Mouse (Mus musculus) lung, embryonic 14.5 days (tissue): ENCODE data around the gene Olfr1412. TPM values are rescaled to one million over a fixed set of nuclear protein-coding genes. Genes with fewer than 3 reads are reported as not detected.

ENCODE experiments used
- ATAC-seq: fragments of 200-750 bp; cut with Nextera tagmentation; 2 replicates; pipeline ENCODE4 v1.8.0; 2017; ENCODE audit warnings: mild to moderate bottlenecking, moderate TSS enrichment, moderate library complexity; ENCODE audit not compliant: insufficient read depth
- DNase-seq: peaks from one replicate; pipeline ENCODE4 v3.0.0-alpha.2; 2015
- H3K27ac ChIP-seq: fragments of 300-500 bp; sonication (generic); 2 replicates; pipeline ENCODE4 v1.5.1; 2014; ENCODE audit warnings: low read depth, mild to moderate bottlenecking, moderate library complexity
- H3K27me3 ChIP-seq: fragments of 300-500 bp; sonication (generic); 2 replicates; pipeline ENCODE4 v1.6.1; 2014; ENCODE audit warnings: low read length, control low read depth; ENCODE audit not compliant: insufficient read depth
- H3K36me3 ChIP-seq: fragments of 300-500 bp; sonication (generic); 2 replicates; pipeline ENCODE4 v1.6.1; 2014; ENCODE audit warnings: control low read depth; ENCODE audit not compliant: insufficient read depth
- H3K4me1 ChIP-seq: fragments of 300-500 bp; sonication (generic); 2 replicates; pipeline ENCODE4 v1.6.1; 2014; ENCODE audit warnings: antibody characterized with exemption, control low read depth; ENCODE audit not compliant: insufficient read depth
- H3K4me2 ChIP-seq: fragments of 300-500 bp; sonication (generic); 2 replicates; pipeline ENCODE4 v1.6.1; 2014; ENCODE audit warnings: mild to moderate bottlenecking
- H3K4me3 ChIP-seq: fragments of 300-500 bp; sonication (generic); 2 replicates; pipeline ENCODE4 v1.5.1; 2014; ENCODE audit warnings: low read depth, low read length
- H3K9ac ChIP-seq: fragments of 300-500 bp; sonication (generic); 2 replicates; pipeline ENCODE4 v1.6.1; 2014
- H3K9me3 ChIP-seq: fragments of 300-500 bp; sonication (generic); 2 replicates; pipeline ENCODE4 v1.6.1; 2016; ENCODE audit warnings: low read depth, low read length, control low read depth
- CTCF ChIP-seq: IDR thresholded peaks from 2 replicates; pipeline ENCODE4 v1.5.1; 2016; ENCODE audit warnings: antibody characterized with exemption, low read depth
- WGBS: fragments of 180-500 bp; shearing (Covaris S2); extraction: QIAGEN DNeasy Blood & Tissue Kit; methylation state at CpG from one replicate; pipeline ENCODE4 v1.1.7; 2014; 5-methylcytosine and 5-hydroxymethylcytosine counted together
- polyA plus RNA-seq: library from polyadenylated mRNA; unstranded; fragments of >200 nt; fragmentation: Nextera tagmentation; extraction: Ambion mirVana; gene quantifications from 2 replicates; pipeline ENCODE4 v1.2.1, GENCODE M21; 2014

Gene Olfr1412
- polyA plus RNA-seq, result not detected in 2 replicates

DNA sequence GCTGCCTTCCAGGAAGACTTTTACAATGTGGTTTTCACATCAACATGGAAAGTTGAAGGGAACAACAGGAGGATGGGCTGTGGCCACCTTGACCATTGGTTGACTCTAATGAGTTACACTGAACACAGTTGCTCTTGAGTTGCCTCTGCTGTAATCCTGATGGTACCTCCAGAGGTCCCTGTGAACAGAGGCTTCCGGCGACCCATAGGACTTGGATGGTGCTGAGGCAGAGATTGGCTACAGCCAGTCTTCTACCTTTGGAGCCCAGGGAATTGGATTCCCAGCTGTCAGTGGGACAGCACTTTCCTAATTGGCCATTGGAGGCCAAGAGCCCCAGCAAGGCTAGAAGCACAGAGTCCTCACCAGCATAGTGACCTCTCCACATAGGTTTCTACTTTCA, at the start of gene Olfr1412:
Gene Olfr1412 (plus strand): TSS at position 301 of the 400 bp plus-strand sequence.
- Histone ChIP-seq H3K36me3 (no peaks in the 10 kb centered on the region), H3K27me3 (no peaks in the 10 kb centered on the region), H3K4me2 (no peak within 1 kb of the TSS), H3K4me1 (no peaks in the 10 kb centered on the region), H3K4me3 (no peak within 1 kb of the TSS), H3K27ac (no peak within 1 kb of the TSS), H3K9me3 (no peaks in the 10 kb centered on the region), H3K9ac (no peak within 1 kb of the TSS)
- no peak for TF ChIP-seq CTCF
- ATAC-seq, result no peak
- WGBS, result 78% methylated on average over 2 of the region's 2 CpGs
- DNase-seq, result no peak

DNA sequence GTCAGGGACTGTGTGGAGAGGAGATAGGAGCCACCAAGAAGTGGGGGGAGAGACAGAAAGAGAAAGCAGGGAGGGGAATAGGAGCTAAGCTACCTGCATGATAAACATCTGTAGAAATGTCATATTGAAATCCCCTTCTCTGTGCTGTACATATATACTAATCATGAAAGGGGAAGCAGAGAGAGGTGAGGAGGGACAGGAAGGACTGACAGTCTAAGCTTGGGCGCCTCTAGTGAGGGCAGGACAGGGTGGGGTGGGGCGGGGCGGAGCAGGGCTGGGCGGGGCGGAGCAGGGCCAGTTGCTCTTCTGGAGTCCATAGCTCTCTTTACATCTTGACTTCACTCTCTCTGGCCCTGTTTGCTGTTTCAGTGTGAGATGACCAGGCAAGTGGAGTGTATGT, 48.6 kb upstream of the Olfr1412 start:
- ATAC-seq, result no peak
- Histone ChIP-seq H3K27ac (no peak overlapping the region), H3K9ac (no peak overlapping the region), H3K9me3 (no peaks in the 10 kb centered on the region), H3K27me3 (no peaks in the 10 kb centered on the region), H3K4me3 (no peak overlapping the region), H3K36me3 (no peaks in the 10 kb centered on the region), H3K4me2 (no peak overlapping the region), H3K4me1 (no peaks in the 10 kb centered on the region)
- no peak for TF ChIP-seq CTCF
- 28% methylated on average over 5 of the region's 5 CpGs for WGBS
- DNase-seq, result no peak

DNA sequence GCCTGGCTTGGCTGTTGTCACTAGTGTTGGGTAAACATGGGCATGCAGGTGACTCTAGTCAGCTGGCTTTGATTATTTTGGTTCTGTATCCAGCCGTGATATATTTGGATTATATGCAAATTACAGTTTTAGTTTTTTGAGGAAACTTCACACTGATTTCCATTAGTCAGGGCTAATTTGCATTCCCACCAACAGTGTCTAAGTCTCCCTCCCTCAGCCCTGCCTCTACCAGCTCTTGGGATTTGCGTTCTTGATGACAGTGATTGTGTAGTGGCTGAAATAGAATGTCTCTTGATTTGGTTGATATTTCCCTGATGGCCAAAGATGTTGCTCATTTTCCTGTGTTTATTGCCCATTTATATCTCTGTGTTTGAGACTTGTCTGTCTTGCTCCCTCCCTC, 46.5 kb upstream of the Olfr1412 start:
- DNase-seq, result no peak
- WGBS, result 35% methylated on average over 2 of the region's 2 CpGs

DNA sequence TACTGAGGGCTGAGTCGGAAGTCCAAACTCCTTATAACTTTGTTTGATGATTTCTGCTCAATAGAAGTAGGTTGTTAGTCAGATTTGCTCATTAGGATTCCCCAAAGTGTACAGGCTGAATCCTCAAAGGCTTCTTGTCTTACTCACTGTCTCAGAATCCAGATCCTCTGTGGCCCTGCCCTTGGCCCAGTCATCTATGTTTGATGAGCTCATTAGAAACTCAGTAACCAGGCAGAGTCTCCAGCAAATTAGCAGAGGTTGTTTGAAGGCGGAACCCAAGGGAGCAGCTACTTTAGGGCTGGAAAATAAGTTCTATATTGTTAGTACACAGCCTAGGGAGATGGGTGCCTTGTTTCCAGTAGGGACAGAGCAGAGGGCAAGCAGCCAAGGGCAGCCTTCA, 39.6 kb upstream of the Olfr1412 start:
- Histone ChIP-seq H3K9me3 (no peaks in the 10 kb centered on the region), H3K27ac (no peak overlapping the region), H3K9ac (no peak overlapping the region), H3K4me2 (no peak overlapping the region), H3K27me3 (no peaks in the 10 kb centered on the region), H3K4me3 (no peak overlapping the region), H3K36me3 (no peaks in the 10 kb centered on the region), H3K4me1 (no peaks in the 10 kb centered on the region)
- TF ChIP-seq CTCF, result no peak
- DNase-seq (no peak), ATAC-seq (no peak)
- 73% methylated on average over 2 of the region's 2 CpGs for WGBS

More for the DNA sequence above, 46.5 kb upstream of the Olfr1412 start:
- H3K27ac ChIP-seq, result no peak overlapping the region
- no peak overlapping the region for H3K4me3 ChIP-seq
- no peak for TF ChIP-seq CTCF
- no peaks in the 10 kb centered on the region for H3K36me3 ChIP-seq
- no peak for ATAC-seq
- no peaks in the 10 kb centered on the region for H3K9me3 ChIP-seq
- no peak overlapping the region for H3K9ac ChIP-seq
- H3K27me3 ChIP-seq, result no peaks in the 10 kb centered on the region
- H3K4me2 ChIP-seq, result no peak overlapping the region
- no peaks in the 10 kb centered on the region for H3K4me1 ChIP-seq

DNA sequence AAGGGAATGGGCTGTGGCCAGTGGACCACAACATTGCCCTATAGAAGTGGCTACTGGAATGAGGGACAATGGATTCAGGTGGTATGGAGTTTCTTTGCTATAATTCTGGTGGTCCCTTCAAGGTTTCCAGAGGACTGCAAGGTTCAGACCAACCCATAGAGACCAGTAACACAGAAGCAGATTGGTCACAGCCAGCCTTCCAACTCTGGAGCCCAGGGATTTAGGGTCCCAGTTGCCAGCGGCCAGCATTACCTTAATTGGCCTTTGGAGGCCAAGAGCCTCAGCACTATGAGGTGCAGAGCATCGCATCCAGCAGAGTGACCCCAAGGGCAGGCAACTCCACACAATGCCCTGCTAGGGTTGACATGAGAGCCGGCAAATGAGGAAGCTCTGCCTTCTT, 14.6 kb upstream of the Olfr1412 start, which contains the start of gene Olfr1413:
Gene Olfr1413 (plus strand): TSS at position 301 of the 400 bp plus-strand sequence.
- Histone ChIP-seq H3K4me3 (no peak within 1 kb of the TSS), H3K9ac (no peak within 1 kb of the TSS), H3K27ac (no peak within 1 kb of the TSS), H3K36me3 (no peaks in the 10 kb centered on the region), H3K4me1 (no peaks in the 10 kb centered on the region), H3K4me2 (no peak within 1 kb of the TSS), H3K27me3 (no peaks in the 10 kb centered on the region), H3K9me3 (no peaks in the 10 kb centered on the region)
- WGBS, result 73% methylated on average over 3 of the region's 3 CpGs
- no peak for TF ChIP-seq CTCF
- no peak for ATAC-seq
- no peak for DNase-seq

DNA sequence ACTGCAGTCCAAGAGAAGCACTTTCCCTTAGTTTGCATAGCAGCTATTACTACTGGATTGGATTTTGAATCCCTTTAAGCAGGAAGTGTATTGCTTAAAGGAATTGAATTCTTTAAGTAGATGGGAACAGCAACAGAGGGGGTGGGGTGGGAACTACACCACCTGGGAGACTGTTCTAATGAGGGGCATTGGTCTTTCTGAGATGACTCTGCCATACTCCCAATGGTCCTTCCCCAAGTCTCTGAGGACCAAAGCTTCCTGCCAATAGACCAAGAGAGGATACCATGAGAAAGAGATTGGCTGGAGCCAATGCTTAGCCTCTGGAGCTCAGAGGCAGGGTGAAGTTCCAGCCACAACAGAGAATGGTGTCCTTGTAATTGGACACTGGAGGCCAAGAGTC, 8.5 kb downstream of the Olfr1412 start, which contains the start of gene Olfr1411:
Gene Olfr1411 (plus strand): TSS at position 301 of the 400 bp plus-strand sequence.
- no peak within 1 kb of the TSS for H3K27ac ChIP-seq
- no peaks in the 10 kb centered on the region for H3K4me1 ChIP-seq
- DNase-seq (no peak), ATAC-seq (no peak)
- H3K4me2 ChIP-seq, result no peak within 1 kb of the TSS
- TF ChIP-seq CTCF, result no peak
- no peaks in the 10 kb centered on the region for H3K9me3 ChIP-seq
- no peaks in the 10 kb centered on the region for H3K27me3 ChIP-seq
- no peak within 1 kb of the TSS for H3K4me3 ChIP-seq
- H3K9ac ChIP-seq, result no peak within 1 kb of the TSS
- H3K36me3 ChIP-seq, result no peaks in the 10 kb centered on the region

DNA sequence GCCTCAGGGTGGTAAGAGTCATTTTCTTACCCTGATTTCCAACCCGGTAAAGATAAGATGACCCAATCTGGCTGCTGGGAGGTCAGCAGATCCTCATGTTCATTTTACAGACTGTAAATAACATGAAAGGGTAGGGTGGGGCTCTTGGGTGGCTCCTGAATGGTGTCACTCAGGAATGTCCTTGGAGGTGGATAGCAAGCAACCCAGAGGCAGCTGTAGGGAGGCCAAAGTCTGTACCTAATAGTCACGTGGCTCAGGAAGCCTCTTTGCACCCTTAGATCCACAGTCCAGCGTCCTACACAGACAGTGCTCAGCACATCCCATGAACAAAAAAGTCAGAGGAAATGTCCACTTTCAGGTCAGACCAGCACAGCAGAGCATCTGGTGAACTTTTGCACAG, 10.4 kb downstream of the Olfr1412 start:
- no peaks in the 10 kb centered on the region for H3K27me3 ChIP-seq
- DNase-seq (no peak), ATAC-seq (no peak)
- no peaks in the 10 kb centered on the region for H3K36me3 ChIP-seq
- H3K27ac ChIP-seq, result no peak overlapping the region
- no peak overlapping the region for H3K9ac ChIP-seq
- no peak for TF ChIP-seq CTCF
- no peaks in the 10 kb centered on the region for H3K4me1 ChIP-seq
- H3K9me3 ChIP-seq, result no peaks in the 10 kb centered on the region
- 65% methylated on average over 3 of the region's 3 CpGs for WGBS
- H3K4me3 ChIP-seq, result no peak overlapping the region
- no peak overlapping the region for H3K4me2 ChIP-seq

DNA sequence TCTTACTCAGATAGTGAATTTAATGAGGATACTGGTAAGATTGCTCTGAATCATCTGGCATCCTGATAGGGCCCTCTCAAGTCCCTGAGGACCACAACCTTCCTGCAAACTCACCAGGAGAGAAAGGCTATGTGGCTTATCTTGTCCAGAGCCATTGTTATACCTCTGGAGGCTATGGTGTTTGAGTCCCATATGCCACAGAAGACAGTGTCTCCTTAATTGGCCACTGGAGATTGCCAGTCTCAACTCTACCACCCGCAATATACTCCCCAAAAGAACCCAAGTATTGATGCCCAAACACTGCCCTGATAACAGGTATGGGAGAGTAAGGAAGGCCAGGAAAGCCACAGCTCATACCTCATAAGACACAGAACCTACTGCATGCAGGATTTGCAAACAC, 19.9 kb downstream of the Olfr1412 start, which contains the start of gene Olfr1410:
Gene Olfr1410 (plus strand): TSS at position 301 of the 400 bp plus-strand sequence.
- no peaks in the 10 kb centered on the region for H3K36me3 ChIP-seq
- ATAC-seq (no peak), DNase-seq (no peak)
- H3K9ac ChIP-seq, result no peak within 1 kb of the TSS
- no peak within 1 kb of the TSS for H3K4me2 ChIP-seq
- no peak within 1 kb of the TSS for H3K4me3 ChIP-seq
- H3K27me3 ChIP-seq, result no peaks in the 10 kb centered on the region
- TF ChIP-seq CTCF, result no peak
- 81% methylated on average over 1 of the region's 1 CpGs for WGBS
- no peaks in the 10 kb centered on the region for H3K9me3 ChIP-seq
- H3K4me1 ChIP-seq, result no peaks in the 10 kb centered on the region
- no peak within 1 kb of the TSS for H3K27ac ChIP-seq
